Mouse (Mus musculus) layer of hippocampus, adult 11-12 months (tissue): ENCODE results near the gene Gtf2h1.
"Not testable (repeated sequence)": the region's sequence is repeated elsewhere in the genome, so short reads cannot be mapped to it uniquely, and the experiment has no call there.

ENCODE experiments used
- DNase-seq: peaks from one replicate; pipeline ENCODE4 v3.0.0; 2022; ENCODE audit warnings: low spot score

Gene Gtf2h1

GRCm38 (mm10) chr7:46795287-46796205 lies at the start of gene Gtf2h1, which contains the start of gene Hps5:
TSS of gene Gtf2h1 (plus strand) at chr7:46796103.
TSS of gene Hps5 (minus strand) at chr7:46796064.
- peak; percentile 97 for DNase-seq

- DNase-seq = no peak
Measured at GRCm38 (mm10) chr7:46746381-46746780, 49.5 kb upstream of the Gtf2h1 start.

GRCm38 (mm10) chr7:46748459-46748858 lies 47.4 kb upstream of the Gtf2h1 start:
- DNase-seq = no peak

- DNase-seq = no peak
Measured at GRCm38 (mm10) chr7:46751490-46751889, 44.4 kb upstream of the Gtf2h1 start, which contains the start of gene Saa2. TSS of gene Saa2 (plus strand) at chr7:46751790.

- no peak for DNase-seq
Measured at GRCm38 (mm10) chr7:46761049-46761795, 34.7 kb upstream of the Gtf2h1 start.

GRCm38 (mm10) chr7:46762601-46763000 lies 33.3 kb upstream of the Gtf2h1 start:
- DNase-seq = no peak

- DNase-seq = no peak
Measured at GRCm38 (mm10) chr7:46764672-46765071, 31.2 kb upstream of the Gtf2h1 start.

- no peak for DNase-seq
Measured at GRCm38 (mm10) chr7:46767371-46767770, 28.5 kb upstream of the Gtf2h1 start.

- no peak for DNase-seq
Measured at GRCm38 (mm10) chr7:46768451-46768850, 27.5 kb upstream of the Gtf2h1 start.

GRCm38 (mm10) chr7:46770706-46771105 lies 25.2 kb upstream of the Gtf2h1 start:
- peak; percentile 45 for DNase-seq

- no peak for DNase-seq
Measured at GRCm38 (mm10) chr7:46789177-46789849, 6.6 kb upstream of the Gtf2h1 start.

- DNase-seq = no peak
Measured at GRCm38 (mm10) chr7:46793871-46794270, 2.0 kb upstream of the Gtf2h1 start.

- DNase-seq = peak; percentile 7
Measured at GRCm38 (mm10) chr7:46796206-46796679, 340 bp downstream of the Gtf2h1 start.

- no peak for DNase-seq
Measured at GRCm38 (mm10) chr7:46796779-46797178, 876 bp downstream of the Gtf2h1 start.

GRCm38 (mm10) chr7:46810325-46810724 lies 14.4 kb downstream of the Gtf2h1 start:
- DNase-seq = no peak

GRCm38 (mm10) chr7:46814012-46814411 lies 18.1 kb downstream of the Gtf2h1 start:
- DNase-seq = no peak

- DNase-seq = not testable (repeated sequence)
Measured at GRCm38 (mm10) chr7:46820876-46821632, 25.2 kb downstream of the Gtf2h1 start.

GRCm38 (mm10) chr7:46827046-46827802 lies 31.3 kb downstream of the Gtf2h1 start:
- DNase-seq = no peak

- no peak for DNase-seq
Measured at GRCm38 (mm10) chr7:46827803-46828184, 31.9 kb downstream of the Gtf2h1 start.

GRCm38 (mm10) chr7:46829911-46830310 lies 34.0 kb downstream of the Gtf2h1 start:
- DNase-seq = no peak
